Mouse (Mus musculus): Measurements from ENCODE around the gene Cacna1h. TPM values are rescaled to one million over a fixed set of nuclear protein-coding genes. Genes with fewer than 3 reads are reported as not detected.
A peak's percentile ranks its signal among the peaks of the same experiment; 100 is the strongest.

Gene Cacna1h
- polyA plus RNA-seq, 1 experiment from 2014 or later: 8.8 TPM

DNA sequence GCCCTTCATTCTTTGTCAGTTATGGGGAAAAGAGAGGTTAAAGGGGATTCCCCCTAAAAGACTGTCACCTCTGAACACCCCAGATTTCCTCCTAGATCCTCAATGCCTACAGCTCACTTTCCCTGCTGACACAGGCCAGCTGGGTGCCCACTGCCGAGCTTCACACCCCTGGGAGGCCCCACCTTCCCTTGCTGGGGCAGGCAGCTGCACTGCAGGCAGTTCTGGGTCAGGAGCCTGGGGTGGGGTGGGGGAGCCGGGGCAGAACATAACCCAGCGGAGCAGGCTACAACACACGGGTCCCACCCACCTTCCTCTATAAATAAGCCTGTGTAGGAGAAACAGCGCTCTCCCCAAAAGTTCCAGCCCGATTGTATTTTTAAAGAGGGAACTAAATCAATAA lies 3.7 kb downstream of the Cacna1h start:
- ATAC-seq (ENCODE audit: insufficient number of reproducible peaks, insufficient read depth, low FRiP score, low read depth): no peak
- WGBS: 28% methylated on average over 6 of the region's 6 CpGs
- Histone ChIP-seq H3K36me3 (ENCODE audit: control insufficient read depth, insufficient read depth, low read length) (peaks cover 7% of the 10 kb centered on the region), H3K4me3 (ENCODE audit: control insufficient read depth in 1 of 2, insufficient read depth in 1 of 2, low read depth in 1 of 2, low read length in 2 of 2) (no peak overlapping the region), H3K9ac (ENCODE audit: low read length) (peak overlapping the region; percentile 92; the same call in 1 of the 2 replicates), H3K27me3 (ENCODE audit: control insufficient read depth, insufficient read depth, low read length) (no peaks in the 10 kb centered on the region), H3K4me1 (ENCODE audit: control insufficient read depth in 2 of 2, insufficient read depth in 2 of 2, low read length in 2 of 2) (peaks cover 48 to 76% of the 10 kb centered on the region in 2 experiments), H3K27ac (replicated peaks in 1 of 2; ENCODE audit: control insufficient read depth in 1 of 2, insufficient read depth in 1 of 2, low read depth in 2 of 2, low read length in 2 of 2) (peak overlapping the region; percentile 32 to 71), H3K9me3 (ENCODE audit: control insufficient read depth, low read length) (no peaks in the 10 kb centered on the region), H3K4me2 (ENCODE audit: low read length) (peak overlapping the region; percentile 89)

DNA sequence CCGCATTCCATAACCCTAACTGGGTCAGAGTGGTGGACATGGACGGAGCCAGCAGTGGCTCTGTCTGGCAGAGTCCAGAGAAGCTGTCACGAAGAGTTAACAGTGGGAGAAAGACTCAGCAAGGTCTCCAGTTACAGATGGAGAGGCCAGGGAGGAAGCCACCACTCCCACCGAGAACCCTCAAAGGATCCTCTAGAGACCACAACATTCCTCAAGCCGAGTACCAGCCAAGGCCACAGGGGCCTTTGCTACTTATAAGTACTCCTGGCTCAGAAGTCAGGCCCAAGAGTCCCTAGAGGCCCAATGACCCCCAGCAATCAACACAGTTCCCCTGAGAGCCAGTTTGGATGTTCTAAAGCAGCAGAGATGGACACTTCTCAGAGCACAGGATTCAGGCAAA lies 4.3 kb downstream of the Cacna1h start:
- Histone ChIP-seq H3K4me1 (ENCODE audit: control insufficient read depth in 2 of 2, insufficient read depth in 2 of 2, low read length in 2 of 2) (peaks cover 50 to 76% of the 10 kb centered on the region in 2 experiments), H3K9me3 (ENCODE audit: control insufficient read depth, low read length) (no peaks in the 10 kb centered on the region), H3K4me2 (ENCODE audit: low read length) (no peak overlapping the region), H3K27me3 (ENCODE audit: control insufficient read depth, insufficient read depth, low read length) (no peaks in the 10 kb centered on the region), H3K4me3 (ENCODE audit: control insufficient read depth in 1 of 2, insufficient read depth in 1 of 2, low read depth in 1 of 2, low read length in 2 of 2) (no peak overlapping the region), H3K27ac (replicated peaks in 1 of 2; ENCODE audit: control insufficient read depth in 1 of 2, insufficient read depth in 1 of 2, low read depth in 2 of 2, low read length in 2 of 2) (peak overlapping the region; percentile 21 to 71; a peak in 3 of 4 replicates), H3K9ac (ENCODE audit: low read length) (peak overlapping the region; percentile 92; the same call in 1 of the 2 replicates), H3K36me3 (ENCODE audit: control insufficient read depth, insufficient read depth, low read length) (peaks cover 7% of the 10 kb centered on the region)
- ATAC-seq (ENCODE audit: insufficient number of reproducible peaks, insufficient read depth, low FRiP score, low read depth): no peak
- WGBS: 35% methylated on average over 5 of the region's 5 CpGs

DNA sequence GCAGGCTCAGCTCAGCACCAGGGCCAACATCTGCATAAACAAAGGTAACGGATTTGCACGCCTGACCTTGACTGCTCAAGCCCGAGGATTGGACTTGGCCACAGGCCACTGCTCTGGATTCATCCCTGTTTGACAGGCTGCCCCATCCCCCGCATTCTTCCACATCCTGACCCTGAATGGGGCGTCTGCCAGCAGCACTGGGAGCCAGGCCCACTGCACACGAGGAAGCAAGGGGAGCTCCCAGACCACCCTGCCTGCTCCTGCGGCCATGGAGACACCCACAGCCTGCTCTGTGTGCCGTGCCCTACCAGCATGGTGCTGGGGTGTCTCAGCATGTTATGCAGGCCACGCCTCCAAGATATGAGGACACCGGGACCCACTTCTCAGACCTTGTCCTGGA lies 6.1 kb downstream of the Cacna1h start:
- peaks cover 53 to 74% of the 10 kb centered on the region in 2 experiments for H3K4me1 ChIP-seq (ENCODE audit: control insufficient read depth in 2 of 2, insufficient read depth in 2 of 2, low read length in 2 of 2)
- H3K27me3 ChIP-seq (ENCODE audit: control insufficient read depth, insufficient read depth, low read length): no peaks in the 10 kb centered on the region
- H3K36me3 ChIP-seq (ENCODE audit: control insufficient read depth, insufficient read depth, low read length): peaks cover 14% of the 10 kb centered on the region
- H3K9me3 ChIP-seq (ENCODE audit: control insufficient read depth, low read length): no peaks in the 10 kb centered on the region
- H3K4me2 ChIP-seq (ENCODE audit: low read length): peak overlapping the region; percentile 3; the same call in 1 of the 2 replicates
- H3K9ac ChIP-seq (ENCODE audit: low read length): peak overlapping the region; percentile 44; the same call in 1 of the 2 replicates
- 8% methylated on average over 10 of the region's 10 CpGs for WGBS
- H3K27ac ChIP-seq (replicated peaks in 1 of 2; ENCODE audit: control insufficient read depth in 1 of 2, insufficient read depth in 1 of 2, low read depth in 2 of 2, low read length in 2 of 2): peak overlapping the region; percentile 27 to 76
- H3K4me3 ChIP-seq (ENCODE audit: control insufficient read depth in 1 of 2, insufficient read depth in 1 of 2, low read depth in 1 of 2, low read length in 2 of 2): no peak overlapping the region
- peak; percentile 55 for ATAC-seq (ENCODE audit: insufficient number of reproducible peaks, insufficient read depth, low FRiP score, low read depth)

DNA sequence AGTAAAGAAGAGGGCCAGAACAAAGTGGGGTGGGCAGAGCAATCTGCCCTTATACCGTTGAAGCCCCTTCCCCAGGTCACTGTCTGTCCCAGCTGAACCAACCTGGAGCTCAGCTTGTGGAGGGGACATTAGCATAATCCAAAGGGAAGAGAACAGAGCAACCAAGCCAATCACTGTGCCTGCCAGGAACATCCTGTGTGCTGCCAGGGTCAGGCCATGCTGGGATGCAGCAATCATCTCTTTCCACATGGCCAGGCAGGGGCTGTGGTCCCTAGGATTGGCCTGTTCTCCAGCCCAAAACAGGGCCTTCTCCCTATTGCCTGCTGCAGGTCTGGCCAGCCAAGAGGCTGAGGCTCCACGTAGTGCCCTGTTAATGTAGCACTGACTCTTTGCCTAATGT lies 7.6 kb downstream of the Cacna1h start:
- no peak for ATAC-seq (ENCODE audit: insufficient number of reproducible peaks, insufficient read depth, low FRiP score, low read depth)
- no peak overlapping the region for H3K9ac ChIP-seq (ENCODE audit: low read length)
- no peaks in the 10 kb centered on the region for H3K9me3 ChIP-seq (ENCODE audit: control insufficient read depth, low read length)
- WGBS: 72% methylated on average over 2 of the region's 2 CpGs
- H3K27ac ChIP-seq (replicated peaks in 1 of 2; ENCODE audit: control insufficient read depth in 1 of 2, insufficient read depth in 1 of 2, low read depth in 2 of 2, low read length in 2 of 2): no peak overlapping the region; a peak in 1 of 4 replicates
- H3K36me3 ChIP-seq (ENCODE audit: control insufficient read depth, insufficient read depth, low read length): peaks cover 14% of the 10 kb centered on the region
- H3K4me3 ChIP-seq (ENCODE audit: control insufficient read depth in 1 of 2, insufficient read depth in 1 of 2, low read depth in 1 of 2, low read length in 2 of 2): no peak overlapping the region
- H3K27me3 ChIP-seq (ENCODE audit: control insufficient read depth, insufficient read depth, low read length): no peaks in the 10 kb centered on the region
- H3K4me2 ChIP-seq (ENCODE audit: low read length): no peak overlapping the region
- H3K4me1 ChIP-seq (ENCODE audit: control insufficient read depth in 2 of 2, insufficient read depth in 2 of 2, low read length in 2 of 2): peaks cover 49 to 65% of the 10 kb centered on the region in 2 experiments

GRCm38 (mm10) chr17:25424526-25425080 lies 9.0 kb downstream of the Cacna1h start:
- no peak overlapping the region; the same call in 1 of the 2 replicates for H3K9ac ChIP-seq (ENCODE audit: low read length)
- no peaks in the 10 kb centered on the region for H3K9me3 ChIP-seq (ENCODE audit: control insufficient read depth, low read length)
- ATAC-seq (ENCODE audit: insufficient number of reproducible peaks, insufficient read depth, low FRiP score, low read depth): no peak
- WGBS: 29% methylated on average over 8 of the region's 8 CpGs
- peaks cover 38 to 57% of the 10 kb centered on the region in 2 experiments for H3K4me1 ChIP-seq (ENCODE audit: control insufficient read depth in 2 of 2, insufficient read depth in 2 of 2, low read length in 2 of 2)
- H3K27ac ChIP-seq (replicated peaks in 1 of 2; ENCODE audit: control insufficient read depth in 1 of 2, insufficient read depth in 1 of 2, low read depth in 2 of 2, low read length in 2 of 2): peak overlapping the region; percentile 4 to 33; a peak in 1 of 4 replicates
- no peaks in the 10 kb centered on the region for H3K27me3 ChIP-seq (ENCODE audit: control insufficient read depth, insufficient read depth, low read length)
- no peak overlapping the region for H3K4me2 ChIP-seq (ENCODE audit: low read length)
- H3K4me3 ChIP-seq (ENCODE audit: control insufficient read depth in 1 of 2, insufficient read depth in 1 of 2, low read depth in 1 of 2, low read length in 2 of 2): no peak overlapping the region
- H3K36me3 ChIP-seq (ENCODE audit: control insufficient read depth, insufficient read depth, low read length): peaks cover 18% of the 10 kb centered on the region

DNA sequence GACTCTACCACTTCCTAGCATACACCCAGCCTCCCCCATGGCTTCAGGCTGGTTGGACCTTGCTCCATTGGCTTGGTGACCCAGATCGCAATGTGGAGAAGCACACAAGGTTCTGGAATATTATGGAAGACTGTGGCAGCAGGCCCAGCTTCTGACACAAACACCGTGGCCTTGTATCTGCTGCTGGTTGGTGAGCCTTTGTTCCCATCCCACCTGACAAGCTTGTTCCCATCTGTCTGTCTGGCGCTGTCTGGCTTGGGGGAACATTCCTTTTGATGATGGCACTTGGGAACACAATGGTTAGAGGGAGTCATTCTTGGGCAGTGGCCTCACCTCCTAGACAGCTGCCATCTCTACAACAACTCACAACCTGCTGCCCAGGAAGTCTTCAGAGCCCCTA lies 12.6 kb downstream of the Cacna1h start:
- H3K36me3 ChIP-seq (ENCODE audit: control insufficient read depth, insufficient read depth, low read length): peaks cover 13% of the 10 kb centered on the region; the same call in 1 of the 2 replicates
- no peak for ATAC-seq (ENCODE audit: insufficient number of reproducible peaks, insufficient read depth, low FRiP score, low read depth)

DNA sequence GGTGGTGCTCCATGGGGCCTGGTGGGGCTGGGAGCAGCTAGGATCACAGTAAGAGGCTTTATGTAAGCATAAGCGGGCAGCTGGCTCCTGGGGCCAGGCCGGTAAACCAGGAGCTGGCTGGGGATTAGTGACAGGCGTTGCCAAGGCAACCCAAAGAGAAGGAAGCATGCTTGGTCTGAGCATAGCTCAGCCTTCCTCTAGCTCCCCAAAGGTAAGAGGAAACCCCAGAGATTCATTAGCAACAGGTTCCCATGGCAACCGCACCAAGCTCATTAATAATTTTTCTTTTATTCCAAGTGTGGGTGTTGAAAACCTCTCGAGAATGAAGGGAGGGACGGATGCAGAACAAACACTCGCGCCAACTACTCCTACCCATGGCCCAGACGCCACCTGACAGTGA lies 14.7 kb downstream of the Cacna1h start:
- Histone ChIP-seq H3K4me3 (ENCODE audit: control insufficient read depth in 1 of 2, insufficient read depth in 1 of 2, low read depth in 1 of 2, low read length in 2 of 2) (no peak overlapping the region), H3K4me2 (ENCODE audit: low read length) (no peak overlapping the region), H3K27me3 (ENCODE audit: control insufficient read depth, insufficient read depth, low read length) (no peaks in the 10 kb centered on the region), H3K9me3 (ENCODE audit: control insufficient read depth, low read length) (no peaks in the 10 kb centered on the region), H3K9ac (ENCODE audit: low read length) (no peak overlapping the region), H3K36me3 (ENCODE audit: control insufficient read depth, insufficient read depth, low read length) (peaks cover 13% of the 10 kb centered on the region; the same call in 1 of the 2 replicates), H3K27ac (replicated peaks in 1 of 2; ENCODE audit: control insufficient read depth in 1 of 2, insufficient read depth in 1 of 2, low read depth in 2 of 2, low read length in 2 of 2) (no peak overlapping the region), H3K4me1 (ENCODE audit: control insufficient read depth in 2 of 2, insufficient read depth in 2 of 2, low read length in 2 of 2) (peaks cover 50 to 59% of the 10 kb centered on the region in 2 experiments)
- ATAC-seq (ENCODE audit: insufficient number of reproducible peaks, insufficient read depth, low FRiP score, low read depth): no peak
- WGBS: 54% methylated on average over 9 of the region's 9 CpGs

More for the DNA sequence above, 12.6 kb downstream of the Cacna1h start:
- H3K27ac ChIP-seq (replicated peaks in 1 of 2; ENCODE audit: control insufficient read depth in 1 of 2, insufficient read depth in 1 of 2, low read depth in 2 of 2, low read length in 2 of 2): no peak overlapping the region
- no peak overlapping the region for H3K4me2 ChIP-seq (ENCODE audit: low read length)
- no peaks in the 10 kb centered on the region for H3K9me3 ChIP-seq (ENCODE audit: control insufficient read depth, low read length)
- no peak overlapping the region for H3K4me3 ChIP-seq (ENCODE audit: control insufficient read depth in 1 of 2, insufficient read depth in 1 of 2, low read depth in 1 of 2, low read length in 2 of 2)
- 87% methylated on average over 3 of the region's 3 CpGs for WGBS
- H3K9ac ChIP-seq (ENCODE audit: low read length): no peak overlapping the region
- H3K27me3 ChIP-seq (ENCODE audit: control insufficient read depth, insufficient read depth, low read length): no peaks in the 10 kb centered on the region
- H3K4me1 ChIP-seq (ENCODE audit: control insufficient read depth in 2 of 2, insufficient read depth in 2 of 2, low read length in 2 of 2): peaks cover 41 to 55% of the 10 kb centered on the region in 2 experiments

DNA sequence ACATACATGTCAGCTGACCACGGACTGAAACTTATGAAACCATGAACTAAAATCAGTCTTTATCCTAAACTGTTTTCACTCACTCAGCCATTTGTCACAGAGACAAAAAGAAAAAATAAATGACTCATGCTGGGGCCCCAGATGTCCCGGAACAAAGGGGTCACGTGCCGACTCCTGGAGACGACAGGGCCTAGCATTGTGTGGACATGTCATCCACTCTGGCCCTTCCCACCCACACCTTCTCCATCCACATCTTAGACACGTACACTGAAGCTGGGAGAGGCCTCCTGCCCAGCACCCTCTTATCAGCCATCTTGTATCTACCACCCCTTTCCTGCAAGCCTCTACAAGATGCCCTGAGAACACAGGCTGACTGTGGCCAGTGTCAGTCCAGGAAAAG lies 15.6 kb downstream of the Cacna1h start:
- Histone ChIP-seq H3K4me1 (ENCODE audit: control insufficient read depth in 2 of 2, insufficient read depth in 2 of 2, low read length in 2 of 2) (peaks cover 50 to 60% of the 10 kb centered on the region in 2 experiments), H3K9ac (ENCODE audit: low read length) (no peak overlapping the region), H3K36me3 (ENCODE audit: control insufficient read depth, insufficient read depth, low read length) (peaks cover 7% of the 10 kb centered on the region; the same call in 1 of the 2 replicates), H3K4me2 (ENCODE audit: low read length) (no peak overlapping the region), H3K27me3 (ENCODE audit: control insufficient read depth, insufficient read depth, low read length) (no peaks in the 10 kb centered on the region), H3K27ac (replicated peaks in 1 of 2; ENCODE audit: control insufficient read depth in 1 of 2, insufficient read depth in 1 of 2, low read depth in 2 of 2, low read length in 2 of 2) (no peak overlapping the region), H3K4me3 (ENCODE audit: control insufficient read depth in 1 of 2, insufficient read depth in 1 of 2, low read depth in 1 of 2, low read length in 2 of 2) (no peak overlapping the region), H3K9me3 (ENCODE audit: control insufficient read depth, low read length) (no peaks in the 10 kb centered on the region)
- ATAC-seq (ENCODE audit: insufficient number of reproducible peaks, insufficient read depth, low FRiP score, low read depth): no peak
- WGBS: 54% methylated on average over 6 of the region's 6 CpGs
